ENCODE assay signal across 8 mouse cellular contexts in the genomic region with DNA sequence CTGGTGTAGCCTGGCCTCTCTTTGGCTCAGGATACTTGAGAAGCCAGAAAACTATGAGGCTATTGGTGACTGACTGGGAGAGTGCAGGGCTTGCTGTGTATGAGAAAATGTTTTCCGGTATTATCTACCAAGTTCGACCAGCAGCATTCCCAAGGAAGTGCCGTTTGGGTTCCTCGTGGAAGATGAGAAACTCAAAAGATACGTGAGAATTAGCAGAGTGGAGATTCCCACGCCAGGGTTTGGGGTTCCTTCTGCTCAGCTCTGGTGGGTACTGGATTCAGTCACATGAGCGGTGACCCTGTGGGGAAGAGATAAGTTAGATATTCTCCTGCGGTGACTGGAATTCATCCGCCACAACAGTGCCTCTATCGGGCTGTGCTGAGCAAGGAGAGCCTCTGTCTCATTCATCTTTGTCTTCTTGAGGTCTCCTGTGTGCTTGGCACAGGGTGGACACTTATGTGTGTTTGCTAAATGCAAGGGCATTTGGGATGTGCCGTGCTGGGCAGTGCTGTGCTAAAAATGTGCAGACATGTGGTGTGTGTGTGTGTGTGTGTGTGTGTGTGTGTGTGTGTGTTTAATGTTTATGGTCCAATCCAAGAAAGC. TPM values are rescaled to one million over a fixed set of nuclear protein-coding genes. Genes with fewer than 3 reads are reported as not detected.
A peak's percentile ranks its signal among the peaks of the same experiment; 100 is the strongest.
DNase-seq lines count a peak whose midpoint lies in the region; ATAC-seq and TF ChIP-seq lines count a peak whose summit lies in the region.

No protein-coding gene starts in this region.

- no peak for DNase-seq in left cerebral cortex, adult 2 months (ENCODE audit: extremely low spot score in 1 of 2, low spot score in 2 of 2)
- no peak for DNase-seq in left cerebral cortex, postnatal 14 days (ENCODE audit: low spot score in 2 of 2)
- no peak for DNase-seq in liver, adult 2 months (ENCODE audit: extremely low read depth, low read depth, low spot score)
- DNase-seq in spleen, postnatal 4 days (ENCODE audit: low spot score in 2 of 2) = no peak
- DNase-seq in right cerebral cortex, adult 18-20 months = no peak
- DNase-seq in kidney, adult 8-10 months = no peak

- ATAC-seq in forebrain, embryonic 13.5 days = peak; percentile 9; the same call in 1 of the 2 replicates
- ATAC-seq in stomach, embryonic 14.5 days (ENCODE audit: insufficient number of reproducible peaks, insufficient read depth, low FRiP score, low read depth) = no peak; the same call in 1 of the 2 replicates

- H3K79me2 ChIP-seq in liver, adult 2 months (ENCODE audit: control insufficient read depth, insufficient read depth, low read length) = no peaks in the 10 kb centered on the region

- H3K27ac ChIP-seq in left cerebral cortex, adult 2 months = peak overlapping the region; percentile 94
- H3K27ac ChIP-seq in forebrain, embryonic 13.5 days = peak overlapping the region; percentile 96; the same call in 1 of the 2 replicates
- peak overlapping the region; percentile 31 for H3K27ac ChIP-seq in liver, adult 2 months (replicated peaks; ENCODE audit: insufficient read depth, low read depth, low read length)
- H3K27ac ChIP-seq in stomach, embryonic 14.5 days (ENCODE audit: low read length) = no peak overlapping the region; the same call in 1 of the 2 replicates

- peaks cover 26% of the 10 kb centered on the region for H3K36me3 ChIP-seq in forebrain, embryonic 13.5 days (ENCODE audit: poor library complexity, severe bottlenecking)
- no peaks in the 10 kb centered on the region for H3K36me3 ChIP-seq in liver, adult 2 months (ENCODE audit: control insufficient read depth, insufficient read depth, low read length)
- H3K36me3 ChIP-seq in stomach, embryonic 14.5 days (ENCODE audit: control insufficient read depth, insufficient read depth, low read length) = no peaks in the 10 kb centered on the region

- peaks cover 44% of the 10 kb centered on the region for H3K4me1 ChIP-seq in forebrain, embryonic 13.5 days
- H3K4me1 ChIP-seq in liver, adult 2 months (ENCODE audit: control insufficient read depth, insufficient read depth, low read length) = no peaks in the 10 kb centered on the region; the same call in 1 of the 2 replicates
- 0 out of 2 replicates have a peak, but pooled peaks cover 4% of the 10 kb centered on the region for H3K4me1 ChIP-seq in stomach, embryonic 14.5 days (ENCODE audit: control insufficient read depth, insufficient read depth, low read length)

- WGBS in forebrain, embryonic 13.5 days = 50% methylated on average over 11 of the region's 11 CpGs
- WGBS in liver, adult 2 months = 53% methylated on average over 11 of the region's 11 CpGs
- WGBS in stomach, embryonic 14.5 days = 23% methylated on average over 11 of the region's 11 CpGs

- intact Hi-C loops in left cerebral cortex, adult 2 months (cut with DNase I) = loop anchor here (2.0 kb wide), 1 partner anchor 18 kb away; no protein-coding TSS in a partner anchor
- intact Hi-C loops in left cerebral cortex, postnatal 14 days (cut with DNase I) = no loop called here

- H3K27me3 ChIP-seq in forebrain, embryonic 13.5 days = peaks cover 6% of the 10 kb centered on the region
- H3K27me3 ChIP-seq in liver, adult 2 months (ENCODE audit: control insufficient read depth, insufficient read depth, low read length) = peaks cover 12% of the 10 kb centered on the region; the same call in 1 of the 2 replicates
- H3K27me3 ChIP-seq in stomach, embryonic 14.5 days (ENCODE audit: control insufficient read depth, insufficient read depth, low read length) = no peaks in the 10 kb centered on the region

- H3K9me3 ChIP-seq in forebrain, embryonic 13.5 days (replicated peaks) = no peaks in the 10 kb centered on the region
- H3K9me3 ChIP-seq in stomach, embryonic 14.5 days (ENCODE audit: control insufficient read depth, low read depth, low read length) = no peaks in the 10 kb centered on the region

- TF ChIP-seq CTCF in left cerebral cortex, adult 2 months (IDR thresholded peaks at IDR 0.05) = peak; percentile 24
- no peak for TF ChIP-seq CTCF in liver, adult 2 months (IDR thresholded peaks at IDR 0.05; ENCODE audit: low read depth, low read length)

- TF ChIP-seq POLR2A in liver, adult 2 months (IDR thresholded peaks at IDR 0.05; ENCODE audit: extremely low read depth, insufficient read depth, low read length) = no peak

- H3K4me2 ChIP-seq in forebrain, embryonic 13.5 days = peak overlapping the region; percentile 85
- H3K4me2 ChIP-seq in stomach, embryonic 14.5 days (replicated peaks; ENCODE audit: low read depth, low read length) = peak overlapping the region; percentile 100

- peak overlapping the region; percentile 100 for H3K4me3 ChIP-seq in left cerebral cortex, adult 2 months
- peak overlapping the region; percentile 94 for H3K4me3 ChIP-seq in forebrain, embryonic 13.5 days
- H3K4me3 ChIP-seq in liver, adult 2 months (ENCODE audit: insufficient read depth, low read depth, low read length) = peak overlapping the region; percentile 10; the same call in 1 of the 2 replicates
- peak overlapping the region; percentile 77 for H3K4me3 ChIP-seq in stomach, embryonic 14.5 days (ENCODE audit: low read depth, low read length)

- H3K9ac ChIP-seq in forebrain, embryonic 13.5 days = peak overlapping the region; percentile 100
- no peak overlapping the region for H3K9ac ChIP-seq in liver, adult 2 months (ENCODE audit: low read depth, low read length)
- H3K9ac ChIP-seq in stomach, embryonic 14.5 days (replicated peaks; ENCODE audit: low read depth, low read length) = peak overlapping the region; percentile 10; the same call in 1 of the 2 replicates

RNA-seq across cellular contexts. Expression of gene Vash1, which starts 2.2 kb away (rescaled TPM):
- total RNA-seq in left cerebral cortex, adult 2 months (2021) = 10 to 100 TPM; 34.6 to 36.6 TPM
- 10 to 100 TPM; 67.5 to 70.2 TPM for total RNA-seq in left cerebral cortex, postnatal 14 days (2021)
- 33.6 and 38.2 TPM in 2 replicates for polyA plus RNA-seq in forebrain, embryonic 13.5 days (2015; fragmentation: Nextera tagmentation; extraction: Ambion mirVana)
- 0.74 and 0.94 TPM in 2 replicates for total RNA-seq in liver, adult 2 months (2014; rRNA removed)
- 0.80 and 0.88 TPM in 2 replicates for polyA plus RNA-seq in liver, adult 2 months (2012; rRNA removed)
- 10.5 and 12.2 TPM in 2 replicates for polyA plus RNA-seq in stomach, embryonic 14.5 days (2014; fragmentation: Nextera tagmentation; extraction: Ambion mirVana)

RNA-seq across cellular contexts. Expression of gene Angel1, which starts 45.6 kb away (rescaled TPM):
- total RNA-seq in left cerebral cortex, adult 2 months (2021) = 1 to 10 TPM; 6.5 TPM
- 1 to 10 TPM; 8.3 to 8.8 TPM for total RNA-seq in left cerebral cortex, postnatal 14 days (2021)
- 9.8 and 11.3 TPM in 2 replicates for polyA plus RNA-seq in forebrain, embryonic 13.5 days (2015; fragmentation: Nextera tagmentation; extraction: Ambion mirVana)
- total RNA-seq in liver, adult 2 months (2014; rRNA removed) = 1.1 and 1.7 TPM in 2 replicates
- polyA plus RNA-seq in liver, adult 2 months (2012; rRNA removed) = 4.1 and 5.2 TPM in 2 replicates
- polyA plus RNA-seq in stomach, embryonic 14.5 days (2014; fragmentation: Nextera tagmentation; extraction: Ambion mirVana) = 8.7 and 10.2 TPM in 2 replicates

RNA-seq across cellular contexts. Expression of gene Lrrc74a, which starts 53.5 kb away (rescaled TPM):
- total RNA-seq in left cerebral cortex, adult 2 months (2021) = not detected
- not detected for total RNA-seq in left cerebral cortex, postnatal 14 days (2021)
- not detected in 2 replicates for polyA plus RNA-seq in forebrain, embryonic 13.5 days (2015; fragmentation: Nextera tagmentation; extraction: Ambion mirVana)
- total RNA-seq in liver, adult 2 months (2014; rRNA removed) = not detected in 2 replicates
- polyA plus RNA-seq in liver, adult 2 months (2012; rRNA removed) = not detected in 2 replicates
- not detected in 2 replicates for polyA plus RNA-seq in stomach, embryonic 14.5 days (2014; fragmentation: Nextera tagmentation; extraction: Ambion mirVana)

Comparison
In these comparisons a context has a peak if more than half of its experiments do, and no peak if none do; other contexts are left out.
1. H3K4me3 ChIP-seq: peak in every context shown above with its lines; median percentile 100 in left cerebral cortex, adult 2 months; 94 in forebrain, embryonic 13.5 days; 77 in stomach, embryonic 14.5 days; 10 in liver, adult 2 months.
2. RNA of gene Vash1, which starts 2.2 kb away (total RNA-seq): 67.5 to 70.2 TPM in left cerebral cortex, postnatal 14 days and 34.6 to 36.6 TPM in left cerebral cortex, adult 2 months; 0.74 to 0.94 TPM in liver, adult 2 months; every median in the first group is over 10 times any median in the second.